Mouse (Mus musculus) midbrain, embryonic 11.5 days (tissue): ENCODE results near the gene Ralgapa1. TPM values are rescaled to one million over a fixed set of nuclear protein-coding genes. Genes with fewer than 3 reads are reported as not detected.
"Not testable (repeated sequence)": the region's sequence is repeated elsewhere in the genome, so short reads cannot be mapped to it uniquely, and the experiment has no call there.

Experiments
- ATAC-seq: fragments of 200-750 bp; cut with Nextera tagmentation; 2 replicates; pipeline ENCODE4 v1.8.0; 2017; ENCODE audit warnings: moderate TSS enrichment, moderate library complexity; ENCODE audit not compliant: low FRiP score
- DNase-seq: peaks from one replicate; pipeline ENCODE4 v3.0.0; 2015; ENCODE audit warnings: low spot score; ENCODE audit errors: missing footprints
- H3K27ac ChIP-seq: fragments of 300-500 bp; sonication (generic); 2 replicates; pipeline ENCODE4 v1.5.1; 2014; ENCODE audit warnings: low read depth, low read length
- H3K27me3 ChIP-seq: fragments of 300-500 bp; sonication (generic); 2 replicates; pipeline ENCODE4 v1.6.1; 2014; ENCODE audit warnings: mild to moderate bottlenecking, low read length, moderate library complexity, mixed read lengths; ENCODE audit not compliant: control insufficient read depth, insufficient read depth
- H3K36me3 ChIP-seq: fragments of 300-500 bp; sonication (generic); 2 replicates; pipeline ENCODE4 v1.6.1; 2014; ENCODE audit warnings: mild to moderate bottlenecking, low read length, moderate library complexity, mixed read lengths; ENCODE audit not compliant: control insufficient read depth, insufficient read depth
- H3K4me1 ChIP-seq: fragments of 300-500 bp; sonication (generic); 2 replicates; pipeline ENCODE4 v1.6.1; 2014; ENCODE audit warnings: low read length; ENCODE audit not compliant: control insufficient read depth, insufficient read depth
- H3K4me2 ChIP-seq: fragments of 300-500 bp; sonication (generic); 2 replicates; pipeline ENCODE4 v1.6.1; 2014; ENCODE audit warnings: mild to moderate bottlenecking, moderate library complexity
- H3K4me3 ChIP-seq: fragments of 300-500 bp; sonication (generic); 2 replicates; pipeline ENCODE4 v1.5.1; 2014; ENCODE audit warnings: low read depth, low read length
- H3K9ac ChIP-seq: fragments of 300-500 bp; sonication (generic); 2 replicates; pipeline ENCODE4 v1.6.1; 2014; ENCODE audit warnings: low read length
- H3K9me3 ChIP-seq: fragments of 300-500 bp; sonication (generic); 2 replicates; pipeline ENCODE4 v1.6.1; 2016; ENCODE audit warnings: low read length; ENCODE audit not compliant: control insufficient read depth
- WGBS: fragments of 180-500 bp; shearing (Covaris S2); extraction: QIAGEN DNeasy Blood & Tissue Kit; methylation state at CpG from one replicate; pipeline ENCODE4 v1.1.7; 2014; 5-methylcytosine and 5-hydroxymethylcytosine counted together
- microRNA-seq: library from miRNA; unstranded; fragments of <30 nt; microRNA quantifications from one replicate; pipeline ENCODE4, GENCODE M21; 2017
- polyA plus RNA-seq: library from polyadenylated mRNA; unstranded; fragments of >200 nt; fragmentation: Nextera tagmentation; extraction: Ambion mirVana; gene quantifications from 2 replicates; pipeline ENCODE4 v1.2.1, GENCODE M21; 2014

Ralgapa1 gene
- polyA plus RNA-seq, 1 experiment from 2014 or later = 19.1 TPM

DNA sequence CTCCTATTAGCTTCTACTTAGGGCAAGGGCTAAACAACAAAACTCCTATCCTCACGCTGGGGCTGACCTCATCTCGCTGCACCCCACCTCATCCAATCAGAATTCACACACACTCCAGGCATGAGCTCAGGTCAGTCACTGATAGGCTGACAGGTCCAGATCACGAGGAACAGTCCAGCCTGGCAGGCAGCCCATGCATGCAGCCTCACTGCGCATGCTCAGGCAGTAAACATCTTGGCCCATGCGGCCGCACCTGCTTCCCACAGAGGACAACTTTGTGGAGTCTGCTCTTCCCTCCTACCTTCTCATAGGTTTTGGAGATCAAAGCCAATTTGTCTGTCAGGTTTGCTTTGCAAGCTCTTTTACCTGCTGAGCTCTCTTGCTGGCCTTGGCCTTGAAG, 266.1 kb downstream of the Ralgapa1 start:
- not testable (repeated sequence) for DNase-seq, H3K9me3 ChIP-seq, H3K27ac ChIP-seq, H3K4me2 ChIP-seq, H3K36me3 ChIP-seq, H3K4me1 ChIP-seq, ATAC-seq, H3K4me3 ChIP-seq, H3K9ac ChIP-seq, H3K27me3 ChIP-seq
- 86% methylated on average over 6 of the region's 6 CpGs for WGBS

Small RNA genes within 50 kb of the gene (microRNA-seq; reads per million reads assigned to microRNA genes)
- 3.2 reads per million, percentile 14 among the genes with 10 or more reads in this experiment for gene Gm23394

Other genes with a start within 250 kb of the Ralgapa1 start
- 0.40 and 0.57 TPM in 2 replicates for gene Insm2, start 221.7 kb downstream of the Ralgapa1 start, polyA plus RNA-seq
- gene Brms1l, start 15.2 kb upstream of the Ralgapa1 start, polyA plus RNA-seq = 36.0 and 39.7 TPM in 2 replicates